Mouse (Mus musculus) heart, embryonic 14.5 days (tissue): ENCODE measurements around the gene Slc38a3. TPM values are rescaled to one million over a fixed set of nuclear protein-coding genes. Genes with fewer than 3 reads are reported as not detected.

Experiments used
- ATAC-seq: fragments of 200-750 bp; cut with Nextera tagmentation; 2 replicates; pipeline ENCODE4 v1.8.0; 2017; ENCODE audit warnings: low read depth, moderate TSS enrichment; ENCODE audit not compliant: insufficient number of reproducible peaks, insufficient read depth, low FRiP score
- H3K27ac ChIP-seq, 2 experiments: fragments of 200-500 bp in 1 of 2; fragments of 300-500 bp in 1 of 2; sonication (generic) in 1 of 2; replicated peaks in 1 of 2; 2 replicates each; pipeline ENCODE4 v1.5.1; 2012 to 2014; ENCODE audit warnings: low read depth in 2 of 2, low read length in 2 of 2, control low read depth in 1 of 2, mild to moderate bottlenecking in 1 of 2, mixed read lengths in 1 of 2; ENCODE audit not compliant: control insufficient read depth in 1 of 2, insufficient read depth in 1 of 2
- H3K27me3 ChIP-seq: fragments of 300-500 bp; sonication (generic); 2 replicates; pipeline ENCODE4 v1.6.1; 2014; ENCODE audit warnings: mild to moderate bottlenecking, low read length, control low read depth; ENCODE audit not compliant: control insufficient read depth, insufficient read depth
- H3K36me3 ChIP-seq: fragments of 300-500 bp; sonication (generic); 2 replicates; pipeline ENCODE4 v1.6.1; 2014; ENCODE audit warnings: mild to moderate bottlenecking, control low read depth, low read length, mixed read lengths; ENCODE audit not compliant: control insufficient read depth, insufficient read depth
- H3K4me1 ChIP-seq, 2 experiments: fragments of 200-500 bp in 1 of 2; fragments of 300-500 bp in 1 of 2; sonication (generic) in 1 of 2; 2 replicates each; pipeline ENCODE4 v1.6.1; 2012 to 2014; ENCODE audit warnings: low read length in 2 of 2, control low read depth in 1 of 2, mixed read lengths in 1 of 2; ENCODE audit not compliant: control insufficient read depth in 2 of 2, insufficient read depth in 2 of 2
- H3K4me2 ChIP-seq: fragments of 300-500 bp; sonication (generic); 2 replicates; pipeline ENCODE4 v1.6.1; 2014; ENCODE audit warnings: mild to moderate bottlenecking, low read length
- H3K4me3 ChIP-seq, 2 experiments: fragments of 200-500 bp in 1 of 2; fragments of 300-500 bp in 1 of 2; sonication (generic) in 1 of 2; 2 replicates each; pipeline ENCODE4 v1.5.1; 2012 to 2014; ENCODE audit warnings: low read length in 2 of 2, mild to moderate bottlenecking in 2 of 2, control low read depth in 1 of 2, low read depth in 1 of 2, moderate library complexity in 1 of 2; ENCODE audit not compliant: control insufficient read depth in 1 of 2, insufficient read depth in 1 of 2
- H3K9ac ChIP-seq: fragments of 300-500 bp; sonication (generic); 2 replicates; pipeline ENCODE4 v1.6.1; 2014; ENCODE audit warnings: mild to moderate bottlenecking, low read length
- H3K9me3 ChIP-seq: fragments of 300-500 bp; sonication (generic); 2 replicates; pipeline ENCODE4 v1.6.1; 2016; ENCODE audit warnings: low read length, control low read depth; ENCODE audit not compliant: control insufficient read depth
- WGBS: fragments of 180-500 bp; shearing (Covaris S2); extraction: QIAGEN DNeasy Blood & Tissue Kit; methylation state at CpG from one replicate; pipeline ENCODE4 v1.1.7; 2014; 5-methylcytosine and 5-hydroxymethylcytosine counted together
- polyA plus RNA-seq: library from polyadenylated mRNA; unstranded; fragments of >200 nt; fragmentation: Nextera tagmentation; extraction: Ambion mirVana; gene quantifications from 2 replicates; pipeline ENCODE4 v1.2.1, GENCODE M21; 2014

Slc38a3 gene
- polyA plus RNA-seq, 1 experiment from 2014 or later = 2.7 TPM

GRCm38 (mm10) chr9:107617461-107617860 lies 51.9 kb downstream of the Slc38a3 start:
- H3K4me1 ChIP-seq = peaks cover 31 to 54% of the 10 kb centered on the region in 2 experiments

DNA sequence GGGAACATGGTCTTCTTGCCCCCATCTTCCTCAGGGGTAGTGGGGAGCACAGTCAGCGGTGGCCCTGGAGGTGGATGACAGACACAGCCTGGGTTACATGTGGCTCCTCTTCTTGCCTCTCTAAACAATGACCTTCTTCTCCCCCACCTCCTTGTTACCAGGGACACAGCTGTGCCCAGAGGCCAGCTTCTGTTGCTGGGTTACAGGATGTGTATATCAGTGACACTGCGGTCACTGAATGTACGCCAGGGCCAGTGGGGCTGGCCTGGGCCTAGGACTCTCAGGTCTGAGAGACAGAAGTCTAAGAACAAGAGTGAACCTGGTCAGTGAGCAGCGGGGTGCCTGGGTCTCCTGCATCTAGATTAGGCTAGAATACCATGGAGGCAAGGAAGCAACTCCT lies 54.3 kb downstream of the Slc38a3 start:
- Histone ChIP-seq H3K27me3 (no peaks in the 10 kb centered on the region), H3K27ac (peak overlapping the region in 1 of 2 experiments; percentile 94; a peak in 1 of 4 replicates)

More at GRCm38 (mm10) chr9:107617461-107617860, 51.9 kb downstream of the Slc38a3 start:
- ATAC-seq = no peak
- Histone ChIP-seq H3K27ac (peak overlapping the region; percentile 94 to 97), H3K9me3 (no peaks in the 10 kb centered on the region), H3K4me3 (no peak overlapping the region), H3K4me2 (no peak overlapping the region), H3K9ac (no peak overlapping the region; the same call in 1 of the 2 replicates), H3K36me3 (peaks cover 76% of the 10 kb centered on the region), H3K27me3 (no peaks in the 10 kb centered on the region)
- 68% methylated on average over 2 of the region's 2 CpGs for WGBS

DNA sequence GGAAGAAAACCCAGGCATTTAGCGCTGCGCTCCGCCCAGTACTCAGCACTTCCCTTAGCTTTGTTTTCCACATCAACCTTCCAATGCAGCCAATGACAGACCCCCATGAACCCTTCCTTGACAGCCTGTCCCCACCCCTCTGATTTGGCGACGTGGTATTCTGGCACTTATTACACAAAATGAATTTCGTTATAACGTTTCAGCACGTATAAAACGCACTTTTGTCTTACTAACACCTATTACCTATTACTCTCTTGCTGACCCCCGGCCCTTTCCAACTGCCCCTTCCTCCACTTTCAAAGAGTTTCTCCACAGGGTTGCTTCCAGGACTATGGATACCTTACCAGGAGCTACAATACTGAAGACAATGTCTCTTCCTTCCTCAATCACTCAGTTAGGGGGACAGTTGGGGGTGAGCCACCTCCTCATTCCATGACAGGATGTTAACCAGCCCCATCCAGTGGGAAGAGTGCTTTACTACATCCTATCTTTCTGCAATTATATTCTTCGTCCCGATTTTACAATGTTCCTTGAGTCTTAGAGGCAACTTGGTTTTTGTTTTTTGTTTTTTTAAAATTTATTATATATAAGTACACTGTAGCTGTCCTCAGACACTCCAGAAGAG lies 56.3 kb downstream of the Slc38a3 start:
- 0 out of 4 replicates have a peak overlapping the region, but pooled peaks of 1 of the 2 experiments have one; percentile 21 for H3K4me3 ChIP-seq
- peak overlapping the region; percentile 56 for H3K9ac ChIP-seq
- H3K27ac ChIP-seq = peak overlapping the region; percentile 62 to 94
- no peak for ATAC-seq
- peak overlapping the region; percentile 70 for H3K4me2 ChIP-seq
- WGBS = 11% methylated on average over 12 of the region's 12 CpGs
- H3K36me3 ChIP-seq = peaks cover 45% of the 10 kb centered on the region
- H3K27me3 ChIP-seq = no peaks in the 10 kb centered on the region
- H3K9me3 ChIP-seq = no peaks in the 10 kb centered on the region
- H3K4me1 ChIP-seq = peaks cover 35 to 58% of the 10 kb centered on the region in 2 experiments

More for the DNA sequence above, 54.3 kb downstream of the Slc38a3 start:
- WGBS = 61% methylated on average over 4 of the region's 4 CpGs
- H3K9me3 ChIP-seq = no peaks in the 10 kb centered on the region
- no peak overlapping the region for H3K4me3 ChIP-seq
- H3K4me2 ChIP-seq = no peak overlapping the region
- H3K4me1 ChIP-seq = peaks cover 39 to 58% of the 10 kb centered on the region in 2 experiments
- H3K36me3 ChIP-seq = peaks cover 63% of the 10 kb centered on the region
- ATAC-seq = no peak
- H3K9ac ChIP-seq = 0 out of 2 replicates have a peak overlapping the region, but pooled peaks have one; percentile 34

GRCm38 (mm10) chr9:107612191-107612944 lies 57.0 kb downstream of the Slc38a3 start:
- ATAC-seq = peak; percentile 87
- Histone ChIP-seq H3K4me3 (peak overlapping the region; percentile 31 to 33), H3K27me3 (no peaks in the 10 kb centered on the region), H3K4me2 (peak overlapping the region; percentile 70), H3K9ac (peak overlapping the region; percentile 80), H3K4me1 (peaks cover 38 to 61% of the 10 kb centered on the region in 2 experiments), H3K9me3 (no peaks in the 10 kb centered on the region), H3K36me3 (peaks cover 39% of the 10 kb centered on the region), H3K27ac (peak overlapping the region; percentile 86 to 94)
- 6% methylated on average over 39 of the region's 48 CpGs for WGBS

DNA sequence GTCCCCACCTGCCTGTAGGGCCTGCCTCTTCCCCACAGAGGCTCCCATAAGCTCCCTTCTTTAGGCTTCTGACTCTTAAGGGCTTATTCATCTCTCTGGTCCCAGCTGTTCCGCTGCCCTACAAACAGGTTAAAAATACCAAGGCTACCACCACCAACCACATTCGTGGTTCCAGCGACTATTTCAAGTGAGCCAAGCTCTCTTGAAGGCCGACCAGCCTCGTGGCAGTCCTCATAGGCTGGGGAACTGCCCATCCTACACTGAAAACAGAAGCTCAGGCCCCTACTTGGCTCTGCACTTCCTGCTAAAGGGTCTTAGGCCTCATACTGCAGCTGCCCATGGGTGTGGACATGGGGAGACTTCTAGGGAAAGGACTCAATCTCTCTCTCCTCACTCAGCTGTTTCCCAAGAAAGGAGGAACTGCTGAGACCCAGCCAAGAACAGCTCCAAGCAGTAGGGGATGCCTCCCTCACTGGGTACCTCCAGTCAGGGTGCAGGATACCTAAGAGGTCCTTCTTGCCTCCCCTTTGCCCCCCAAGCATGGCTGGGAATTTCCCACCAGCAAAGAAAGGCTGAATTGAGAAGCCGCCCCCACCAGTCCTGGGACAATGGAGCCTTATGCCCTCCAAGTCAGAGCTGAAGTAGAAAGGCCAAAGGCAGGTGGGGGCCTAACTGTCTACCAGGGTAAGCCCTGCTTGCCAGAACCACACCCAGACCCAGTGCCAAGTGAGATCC lies 57.7 kb downstream of the Slc38a3 start:
- 59% methylated on average over 6 of the region's 6 CpGs for WGBS
- no peak for ATAC-seq
- Histone ChIP-seq H3K4me1 (peaks cover 44 to 68% of the 10 kb centered on the region in 2 experiments), H3K27ac (peak overlapping the region; percentile 86 to 94), H3K9me3 (no peaks in the 10 kb centered on the region), H3K4me3 (no peak overlapping the region), H3K36me3 (peaks cover 31% of the 10 kb centered on the region), H3K4me2 (peak overlapping the region; percentile 70), H3K27me3 (no peaks in the 10 kb centered on the region), H3K9ac (peak overlapping the region; percentile 80)

GRCm38 (mm10) chr9:107609433-107609830 lies 59.9 kb downstream of the Slc38a3 start:
- H3K4me2 ChIP-seq = peak overlapping the region; percentile 61; the same call in 1 of the 2 replicates
- H3K27me3 ChIP-seq = no peaks in the 10 kb centered on the region
- H3K9ac ChIP-seq = no peak overlapping the region
- no peak for ATAC-seq
- H3K4me1 ChIP-seq = peaks cover 51 to 70% of the 10 kb centered on the region in 2 experiments
- no peak overlapping the region for H3K4me3 ChIP-seq
- no peak overlapping the region for H3K27ac ChIP-seq
- 69% methylated on average over 4 of the region's 4 CpGs for WGBS
- H3K9me3 ChIP-seq = no peaks in the 10 kb centered on the region
- peaks cover 9% of the 10 kb centered on the region for H3K36me3 ChIP-seq
